Mouse (Mus musculus) kidney, adult 11 months (tissue): ENCODE results near the gene Agbl4.

Source experiments
- DNase-seq: peaks from one replicate; pipeline ENCODE4 v3.0.0; 2022

The Agbl4 gene

GRCm38 (mm10) chr4:111284625-111285024 is 887.2 kb downstream of the Agbl4 start:
- DNase-seq, result no peak

DNA sequence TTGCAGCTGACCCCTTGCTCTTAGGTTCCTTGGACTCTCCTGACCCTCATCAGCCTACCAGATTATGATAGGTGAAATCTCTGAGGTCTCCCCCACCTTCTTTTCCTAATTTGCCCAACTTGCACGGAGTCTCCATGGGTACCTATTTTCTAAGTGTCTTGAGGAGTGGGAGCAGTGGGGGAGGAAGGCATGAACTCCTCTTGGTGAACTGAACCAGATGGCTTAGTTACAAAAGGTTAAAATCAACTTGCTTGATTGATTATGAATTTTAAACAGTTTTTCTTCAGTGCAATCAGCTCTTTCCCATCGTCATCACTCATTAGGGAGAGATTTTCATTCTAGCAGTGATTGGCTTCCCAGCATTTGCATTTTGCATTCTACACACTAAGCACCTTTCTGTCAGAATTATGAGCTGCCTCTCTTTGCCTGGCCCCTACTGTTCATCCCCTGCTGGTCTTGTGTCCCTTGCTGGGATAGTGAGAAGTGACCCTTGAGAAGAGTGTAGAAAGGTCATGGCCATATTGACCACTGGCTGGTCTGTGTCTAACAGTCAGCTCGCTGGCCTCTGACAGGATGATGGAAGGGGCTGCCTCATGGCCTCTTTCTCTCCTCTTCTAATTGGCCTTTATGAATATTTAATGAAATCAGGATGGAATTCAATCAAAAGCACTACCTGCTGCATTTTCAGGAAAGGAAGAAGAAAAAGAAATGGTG is 897.2 kb downstream of the Agbl4 start:
- no peak for DNase-seq

DNA sequence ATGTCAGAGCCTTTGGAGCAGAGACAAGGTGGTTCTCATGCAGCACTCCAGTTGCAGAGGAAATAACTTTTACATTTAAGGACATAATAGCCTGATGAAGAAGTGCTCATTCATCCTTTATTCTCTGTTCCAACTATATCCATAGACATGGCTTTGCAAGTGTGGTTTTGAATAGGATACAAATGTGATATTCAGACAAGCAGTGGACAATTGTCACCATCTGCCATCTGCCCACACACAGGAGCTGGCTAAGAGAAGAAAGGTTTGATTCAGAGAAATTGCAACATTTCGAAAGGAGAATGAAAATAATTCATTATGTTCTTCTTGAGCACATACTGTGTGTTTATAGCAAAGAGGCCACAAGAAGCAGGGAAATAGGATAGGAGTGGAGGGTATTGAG is 909.1 kb downstream of the Agbl4 start:
- DNase-seq, result no peak

- no peak for DNase-seq
Observed at GRCm38 (mm10) chr4:111307166-111307565, 909.7 kb downstream of the Agbl4 start.

- no peak for DNase-seq
Observed at GRCm38 (mm10) chr4:111307633-111308032, 910.2 kb downstream of the Agbl4 start.

DNA sequence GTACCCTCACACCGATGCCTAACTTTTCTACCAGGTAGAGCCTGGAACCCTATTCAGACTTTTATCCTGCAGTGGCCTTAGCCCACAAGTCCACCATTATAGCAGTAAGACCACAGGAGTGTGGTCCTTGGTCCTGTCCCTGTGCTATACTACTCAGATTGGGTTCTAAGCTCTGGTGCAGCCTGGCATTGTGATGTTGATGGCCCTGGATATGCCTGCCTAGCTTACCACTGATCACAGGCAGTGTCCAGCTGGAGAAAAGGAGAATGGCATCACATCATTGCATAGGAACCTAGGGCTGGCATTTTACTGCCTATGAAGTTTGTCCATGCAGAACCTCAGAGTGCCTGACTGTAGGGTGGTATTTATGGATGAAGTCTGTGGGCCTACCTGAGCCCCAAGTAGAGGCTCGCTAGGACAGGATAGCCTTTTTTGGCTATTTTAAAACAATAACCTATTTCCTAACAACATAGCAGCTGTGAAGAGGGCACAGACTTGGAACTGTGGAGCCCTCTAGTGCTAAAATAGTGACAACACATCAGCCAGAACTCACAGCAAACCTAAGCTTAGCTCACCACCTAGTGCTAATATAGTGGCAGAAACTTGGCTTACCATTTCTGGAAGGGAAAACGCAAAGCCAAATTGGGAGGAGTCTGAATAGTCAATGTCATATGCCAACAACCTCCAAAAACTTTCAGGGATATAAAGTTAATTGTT is 911.3 kb downstream of the Agbl4 start:
- DNase-seq, result no peak

DNA sequence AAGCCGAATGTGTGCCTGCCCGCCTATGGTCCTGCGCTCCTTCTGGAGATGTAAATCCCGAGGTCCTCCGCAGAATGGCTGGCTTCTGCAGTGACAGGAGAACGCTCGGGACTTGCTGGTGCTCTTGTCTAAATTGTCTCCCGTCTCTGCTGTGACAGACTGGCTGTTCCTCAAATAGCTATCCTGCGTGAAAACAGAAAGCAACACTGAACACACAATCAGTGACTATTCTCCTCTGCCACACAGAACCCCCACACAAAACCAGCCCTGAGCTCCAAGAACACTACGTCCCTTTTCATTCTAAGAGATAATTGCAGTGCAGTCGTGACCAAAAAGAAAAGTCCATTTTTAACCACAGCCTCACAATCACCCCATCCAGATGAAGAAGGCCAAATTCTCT is 929.6 kb downstream of the Agbl4 start:
- no peak for DNase-seq

- no peak for DNase-seq
Observed at GRCm38 (mm10) chr4:111327760-111328373, 930.4 kb downstream of the Agbl4 start.

DNA sequence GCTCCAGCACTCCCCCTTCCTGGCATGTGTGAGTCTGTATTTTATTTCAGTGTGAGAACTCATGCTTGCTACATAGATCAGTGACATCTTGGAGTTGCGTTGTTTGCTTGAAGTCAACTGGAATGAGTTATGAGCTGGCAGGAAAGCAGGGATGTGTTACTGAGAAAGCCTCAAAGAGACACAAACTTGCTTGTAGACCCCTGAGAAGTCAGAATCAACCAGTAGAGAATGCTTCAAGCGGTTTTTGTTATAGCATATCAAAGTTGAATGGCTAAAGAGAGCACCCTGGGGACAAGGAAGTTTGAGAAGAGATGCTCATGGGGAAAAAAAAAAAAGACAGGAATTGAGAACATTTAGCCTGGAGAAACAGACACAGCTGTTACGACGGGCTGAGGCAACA is 932.0 kb downstream of the Agbl4 start:
- no peak for DNase-seq

DNA sequence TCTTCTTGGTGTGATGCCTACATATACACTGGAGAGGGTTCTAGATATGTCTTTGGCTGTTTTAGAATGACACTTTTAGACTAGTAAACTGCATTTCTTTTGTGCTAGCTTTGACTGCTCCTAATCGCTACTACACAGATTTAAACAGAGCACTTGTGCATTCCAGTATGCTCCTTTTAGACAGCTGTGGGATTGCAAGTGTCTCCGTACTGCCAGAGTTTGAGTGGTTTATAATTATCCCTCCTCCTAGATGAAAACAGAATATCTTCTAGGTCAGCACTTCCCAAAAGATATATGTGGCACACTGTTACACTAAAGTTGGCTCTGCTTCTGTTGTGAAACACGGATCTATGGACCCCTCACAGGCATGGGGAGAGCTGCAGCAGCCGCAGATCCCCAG is 935.4 kb downstream of the Agbl4 start:
- no peak for DNase-seq

- no peak for DNase-seq
Observed at GRCm38 (mm10) chr4:111349965-111350364, 952.5 kb downstream of the Agbl4 start.

- DNase-seq, result no peak
Observed at GRCm38 (mm10) chr4:111350615-111351525, 953.4 kb downstream of the Agbl4 start.

DNA sequence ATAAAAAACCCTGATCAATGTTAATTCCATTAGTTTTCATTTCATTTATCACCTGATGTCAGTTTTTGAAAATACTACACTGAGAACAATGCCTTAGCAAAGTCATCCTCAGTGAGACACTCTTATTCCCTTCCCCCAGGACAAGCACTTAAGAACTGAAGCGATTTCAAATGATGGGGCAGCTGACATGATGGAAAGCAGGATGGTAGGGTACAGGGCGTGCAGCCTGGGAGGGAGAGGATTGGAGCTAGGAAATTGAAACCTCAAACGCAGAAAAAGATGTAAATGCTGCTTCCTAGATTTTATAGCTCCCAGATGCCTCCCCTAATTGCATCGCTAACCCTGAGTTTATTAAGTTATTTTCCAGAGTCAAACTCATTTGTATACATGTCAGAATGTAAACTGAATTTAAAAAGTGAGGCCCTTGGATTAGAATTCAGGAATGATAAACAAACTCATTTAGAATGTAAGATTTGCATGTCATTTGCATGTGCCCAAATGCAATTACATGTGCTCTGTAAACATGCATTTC is 959.2 kb downstream of the Agbl4 start:
- DNase-seq, result no peak

DNA sequence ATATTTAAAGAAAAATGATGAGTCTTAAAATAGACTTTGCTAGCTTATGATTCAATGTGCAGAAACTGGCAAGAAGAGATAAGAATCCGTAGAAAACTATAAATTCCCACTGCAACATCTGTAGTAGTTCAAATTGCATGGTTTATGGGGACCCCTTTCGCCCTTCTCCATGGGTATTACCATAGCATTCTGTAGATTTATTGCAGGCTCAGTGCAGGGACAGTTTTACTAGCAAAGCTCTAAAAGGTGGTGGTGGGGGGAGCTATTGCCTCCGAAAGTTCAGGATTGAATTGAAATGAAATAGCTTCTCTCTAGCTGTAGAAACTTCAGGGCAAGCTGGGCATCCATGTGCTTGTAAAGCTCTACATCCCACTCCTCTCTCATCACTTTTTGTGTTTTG is 959.7 kb downstream of the Agbl4 start:
- no peak for DNase-seq

- DNase-seq, result no peak
Observed at GRCm38 (mm10) chr4:111364199-111364598, 966.7 kb downstream of the Agbl4 start.

DNA sequence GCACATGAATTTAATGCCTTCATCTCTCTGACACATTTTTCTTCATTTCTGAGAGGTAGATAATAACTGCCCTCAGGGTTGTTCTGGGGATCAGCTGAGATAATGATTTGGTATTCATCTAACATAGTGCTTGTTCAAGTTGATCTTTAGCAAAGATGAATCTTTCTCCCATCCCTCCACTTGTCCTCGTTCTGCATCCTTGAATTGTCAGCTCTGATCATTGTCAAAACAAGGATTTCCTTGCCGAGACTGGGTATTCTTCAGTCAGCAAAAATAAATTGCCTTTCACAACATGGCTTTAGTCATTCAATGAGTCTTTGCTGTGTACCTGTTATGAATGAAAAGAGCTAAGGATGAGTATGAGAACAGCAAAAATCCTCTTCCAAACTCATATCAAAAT is 970.3 kb downstream of the Agbl4 start:
- DNase-seq, result no peak

- peak; percentile 78 for DNase-seq
Observed at GRCm38 (mm10) chr4:111377159-111377558, 979.7 kb downstream of the Agbl4 start.

- peak; percentile 46 for DNase-seq
Observed at GRCm38 (mm10) chr4:111378071-111378470, 980.6 kb downstream of the Agbl4 start.

GRCm38 (mm10) chr4:111383101-111383500 is 985.6 kb downstream of the Agbl4 start:
- DNase-seq, result peak; percentile 82

GRCm38 (mm10) chr4:111390736-111391135 is 993.3 kb downstream of the Agbl4 start:
- no peak for DNase-seq

- DNase-seq, result no peak
Observed at GRCm38 (mm10) chr4:111399784-111400183, 1002.3 kb downstream of the Agbl4 start.

DNA sequence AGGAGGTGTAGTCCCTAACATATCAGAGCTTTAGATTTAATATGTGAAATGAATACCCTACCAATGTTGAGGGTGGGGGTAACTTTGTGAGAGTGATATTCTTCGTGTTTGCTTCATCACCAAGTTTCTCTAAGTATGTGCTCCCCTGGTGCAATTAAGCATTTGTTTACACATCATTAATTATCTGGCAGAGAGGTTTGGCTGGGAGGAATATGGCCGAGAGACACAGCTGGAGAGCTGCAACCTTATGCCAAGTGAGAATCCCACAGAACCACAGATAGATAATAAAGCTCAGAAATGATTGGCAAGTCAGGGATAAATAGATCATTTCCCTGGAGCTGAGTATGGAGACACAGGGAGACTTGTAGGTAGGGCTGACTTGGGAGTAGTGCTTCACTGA is 1003.2 kb downstream of the Agbl4 start:
- no peak for DNase-seq

GRCm38 (mm10) chr4:111403243-111403642 is 1005.8 kb downstream of the Agbl4 start:
- DNase-seq, result no peak
